Mouse (Mus musculus) embryo, embryonic 11 days (tissue): Measurements from ENCODE around the gene Tsg101.

ENCODE experiments used
- DNase-seq: peaks from one replicate; pipeline ENCODE4 v3.0.0-alpha.2; 2015

The Tsg101 gene

GRCm38 (mm10) chr7:46871988-46872387, 47.8 kb downstream of the Tsg101 start:
- no peak for DNase-seq

- no peak for DNase-seq
These were observed 58.8 kb downstream of the Tsg101 start, which contains the start of gene Ldhc for GRCm38 (mm10) chr7:46860996-46861395. TSS of gene Ldhc (plus strand) at chr7:46861203.

GRCm38 (mm10) chr7:46859031-46859430, 60.7 kb downstream of the Tsg101 start:
- DNase-seq = no peak

- no peak for DNase-seq
These were observed 62.3 kb downstream of the Tsg101 start for GRCm38 (mm10) chr7:46857436-46857835.

GRCm38 (mm10) chr7:46855866-46856560, 63.8 kb downstream of the Tsg101 start:
- no peak for DNase-seq

GRCm38 (mm10) chr7:46853365-46853764, 66.4 kb downstream of the Tsg101 start:
- no peak for DNase-seq

- no peak for DNase-seq
These were observed 67.1 kb downstream of the Tsg101 start for GRCm38 (mm10) chr7:46852666-46853065.

- DNase-seq = no peak
These were observed 68.7 kb downstream of the Tsg101 start for GRCm38 (mm10) chr7:46851026-46851425.

GRCm38 (mm10) chr7:46849287-46849686, 70.5 kb downstream of the Tsg101 start:
- DNase-seq = no peak

- DNase-seq = peak; percentile 88
These were observed 73.1 kb downstream of the Tsg101 start for GRCm38 (mm10) chr7:46846486-46847244.

GRCm38 (mm10) chr7:46845978-46846485, 73.7 kb downstream of the Tsg101 start:
- peak; percentile 72 for DNase-seq

- peak; percentile 97 for DNase-seq
These were observed 74.4 kb downstream of the Tsg101 start for GRCm38 (mm10) chr7:46845211-46845977.

GRCm38 (mm10) chr7:46843576-46843975, 76.2 kb downstream of the Tsg101 start:
- DNase-seq = no peak

GRCm38 (mm10) chr7:46842278-46842677, 77.5 kb downstream of the Tsg101 start:
- no peak for DNase-seq

- no peak for DNase-seq
These were observed 78.8 kb downstream of the Tsg101 start, which contains the start of gene Ldha for GRCm38 (mm10) chr7:46840787-46841525. TSS of gene Ldha (plus strand) at chr7:46841475.

GRCm38 (mm10) chr7:46840326-46840725, 79.4 kb downstream of the Tsg101 start:
- DNase-seq = no peak

- DNase-seq = no peak
These were observed 79.9 kb downstream of the Tsg101 start for GRCm38 (mm10) chr7:46839861-46840260.

- DNase-seq = no peak
These were observed 80.3 kb downstream of the Tsg101 start for GRCm38 (mm10) chr7:46839446-46839845.
